Mouse (Mus musculus) urinary bladder, adult 18-20 months (tissue): ENCODE measurements at regions not wholly inside any gene's neighbourhood (a gene's known extent, or its start where the extent isn't known, plus 50 kb on each side); places are given as distances from the start of the nearest gene placed in this dataset.

Source experiments
- DNase-seq, 2 experiments: peaks; one replicate each; pipeline ENCODE4 v3.0.0; 2022; ENCODE audit warnings: low spot score in 2 of 2, mixed read lengths in 2 of 2

DNA sequence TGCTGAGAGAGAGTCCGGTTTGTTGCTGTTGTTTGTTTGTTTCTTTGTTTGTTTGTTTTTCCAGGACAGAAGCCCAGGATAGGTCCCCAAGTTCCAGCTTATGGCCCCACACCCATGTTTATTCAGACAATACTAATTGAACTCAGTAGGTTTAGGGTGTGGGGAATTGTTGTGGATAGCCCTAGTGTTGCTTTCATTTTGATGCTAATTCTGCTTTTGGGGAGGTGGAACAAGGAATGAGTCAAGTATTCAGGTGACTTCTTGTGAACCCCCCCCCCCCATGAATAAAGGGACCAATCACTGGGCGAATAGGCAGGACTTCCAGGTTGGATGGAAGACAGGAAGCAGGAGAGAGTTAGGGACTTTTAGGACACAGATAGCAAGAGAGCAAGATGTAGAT, 75.0 kb upstream of the Intu start:
- DNase-seq = no peak

DNA sequence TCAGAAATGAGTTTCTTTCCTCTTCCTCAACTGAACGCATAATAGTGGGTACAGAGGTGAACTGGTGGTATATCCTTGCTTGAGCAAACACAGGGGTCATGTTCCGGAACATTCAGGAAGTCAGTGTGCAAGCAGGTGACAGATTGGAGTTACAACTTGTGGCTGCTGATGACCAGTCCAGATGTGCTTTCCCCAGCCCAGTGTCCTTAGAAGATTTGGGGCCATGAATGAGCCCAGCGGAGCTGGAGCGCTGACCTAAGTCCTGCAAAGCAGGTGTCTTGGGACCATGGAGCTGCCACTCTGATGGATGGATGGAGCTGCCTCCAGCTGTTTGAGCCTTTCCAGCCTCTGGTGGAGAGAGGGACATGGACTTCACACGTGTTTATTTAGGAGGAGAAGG, 72.6 kb upstream of the Intu start:
- DNase-seq = no peak

DNA sequence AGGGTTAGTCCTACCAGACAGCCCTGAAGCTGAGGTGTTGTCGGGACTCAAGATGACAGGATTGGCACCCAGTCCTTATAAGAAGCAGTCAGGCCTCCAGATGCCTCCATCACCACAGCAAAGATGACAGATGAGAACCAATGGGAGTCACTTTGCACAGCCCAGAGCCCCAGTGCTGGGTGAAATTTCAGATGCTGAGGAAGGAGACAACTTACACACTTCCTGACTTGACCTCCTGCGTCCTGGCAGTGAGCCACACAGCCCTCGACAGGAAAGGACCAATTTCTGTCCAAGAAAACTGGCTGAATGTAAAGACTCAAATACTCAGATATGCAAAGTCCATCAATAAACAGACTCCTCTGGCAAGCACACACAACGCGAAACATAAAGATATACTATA, 67.6 kb upstream of the Intu start:
- DNase-seq = no peak

DNA sequence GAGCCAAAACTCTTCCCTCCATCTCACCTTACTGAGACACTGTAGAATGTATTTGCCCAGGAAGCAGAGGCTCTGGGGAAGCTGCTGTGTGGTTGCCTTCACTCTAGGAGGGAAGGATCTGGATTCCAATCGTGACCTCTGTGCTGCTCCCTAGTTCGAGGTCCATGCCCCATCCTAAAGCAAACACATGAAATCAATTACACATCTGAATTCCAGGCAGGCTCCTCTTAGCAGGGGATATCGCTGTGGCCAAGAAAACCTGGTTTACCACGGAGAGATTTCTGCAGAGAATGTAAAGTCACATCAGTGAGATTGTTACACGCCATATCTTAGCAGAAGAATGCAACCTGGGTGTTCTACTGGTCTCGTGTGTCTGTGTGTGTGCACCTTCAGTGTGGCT, 61.0 kb upstream of the Intu start:
- DNase-seq = no peak

DNA sequence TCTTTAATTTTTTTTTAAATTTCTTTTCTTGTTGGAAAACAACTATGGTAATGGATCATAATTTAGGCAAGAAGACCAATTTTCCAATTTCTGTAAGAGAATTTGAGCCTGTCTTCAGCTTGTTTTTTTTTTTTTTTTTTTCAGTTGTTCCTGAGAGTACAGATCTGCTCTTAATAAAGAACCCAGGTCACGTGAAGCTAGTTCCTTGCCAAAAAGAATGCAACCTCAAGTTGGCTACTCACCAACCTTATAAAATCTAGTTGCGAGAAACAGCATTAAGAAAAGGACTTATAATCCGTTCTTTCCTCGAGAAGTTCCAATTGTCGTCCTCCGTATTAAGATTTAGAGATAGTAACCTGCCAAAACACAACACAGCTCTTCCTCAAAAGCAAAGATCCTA, 58.3 kb upstream of the Intu start:
- DNase-seq = no peak

DNA sequence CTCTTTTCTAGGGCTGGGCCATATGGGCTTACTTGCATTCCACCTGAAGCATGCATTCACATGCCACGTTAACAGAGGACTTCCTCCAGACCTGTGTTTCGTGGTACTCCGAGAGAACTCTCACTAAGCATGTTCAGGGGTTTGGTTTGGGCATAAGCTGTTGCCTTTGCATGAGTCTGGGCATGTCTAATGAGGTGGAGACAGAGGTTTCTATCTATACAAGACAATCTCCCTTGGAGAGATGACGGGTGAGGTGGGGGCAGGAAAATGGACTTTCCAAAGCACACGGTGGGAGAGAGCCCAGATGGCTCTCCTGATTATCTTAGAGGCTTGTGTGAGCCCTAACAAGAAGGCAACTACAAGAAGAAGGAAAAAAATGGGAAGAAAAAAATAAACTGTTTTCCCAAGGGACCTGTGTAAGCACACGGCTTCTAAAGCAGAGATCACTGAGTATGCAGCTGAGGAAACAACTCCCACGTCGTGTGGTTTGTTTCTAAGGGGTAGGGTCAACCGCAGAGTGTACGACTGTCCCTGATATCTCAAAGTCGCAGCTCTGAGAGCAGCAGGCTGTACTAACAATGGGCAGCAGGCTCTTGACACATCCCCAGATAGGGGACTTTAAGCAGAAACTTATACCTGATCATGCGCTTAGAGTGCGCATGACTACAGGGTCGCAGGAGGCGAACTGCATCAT, 50.7 kb upstream of the Intu start:
- no peak for DNase-seq
